Mouse (Mus musculus) heart, embryonic 12.5 days (tissue): ENCODE data around the gene Ces1c. TPM values are rescaled to one million over a fixed set of nuclear protein-coding genes. Genes with fewer than 3 reads are reported as not detected.

ENCODE experiments used
- polyA plus RNA-seq: library from polyadenylated mRNA; unstranded; fragments of >200 nt; fragmentation: Nextera tagmentation; extraction: Ambion mirVana; gene quantifications from 2 replicates; pipeline ENCODE4 v1.2.1, GENCODE M21; 2016

Ces1c gene
- polyA plus RNA-seq, 1 experiment from 2014 or later = not detected

Other genes with a start within 250 kb of the Ces1c start
- 0.23 and 0.26 TPM in 2 replicates for gene Capns2, start 229.9 kb downstream of the Ces1c start, polyA plus RNA-seq
- gene Slc6a2, start 171.2 kb downstream of the Ces1c start, polyA plus RNA-seq = 0.03 TPM in 2 replicates
- gene Ces1a, start 83.1 kb downstream of the Ces1c start, polyA plus RNA-seq = not detected in 2 replicates
- not detected in 2 replicates for gene Ces1b, start 51.3 kb downstream of the Ces1c start, polyA plus RNA-seq
- 0.24 TPM in 1 of 2 replicates, not detected in the other for gene Ces1d, start 66.6 kb upstream of the Ces1c start, polyA plus RNA-seq
- gene Ces1e, start 98.3 kb upstream of the Ces1c start, polyA plus RNA-seq = 0.20 TPM in 1 of 2 replicates, not detected in the other
- not detected in 2 replicates for gene Ces1f, start 148.5 kb upstream of the Ces1c start, polyA plus RNA-seq
- not detected in 2 replicates for gene Ces1g, start 206.0 kb upstream of the Ces1c start, polyA plus RNA-seq
- not detected in 2 replicates for gene Ces1h, start 248.4 kb upstream of the Ces1c start, polyA plus RNA-seq